Mouse (Mus musculus) adrenal gland, postnatal 14 days (tissue): ENCODE data around the gene Fgf14. TPM values are rescaled to one million over a fixed set of nuclear protein-coding genes. Genes with fewer than 3 reads are reported as not detected.
"Not testable (repeated sequence)": the region's sequence is repeated elsewhere in the genome, so short reads cannot be mapped to it uniquely, and the experiment has no call there.

Experiments used
- DNase-seq: peaks from one replicate; pipeline ENCODE4 v3.0.0; 2021; ENCODE audit warnings: mixed read lengths
- long read RNA-seq, 2 experiments: library from polyadenylated mRNA; stranded (forward); transcript quantifications; one replicate each; pipeline ENCODE4 v2.0.0; 2021
- total RNA-seq: library from RNA; stranded (reverse); gene quantifications from 2 replicates; pipeline ENCODE4 v1.2.3, GENCODE M21; 2021

Fgf14 gene
- 0.85 and 1.6 TPM in 2 replicates for total RNA-seq
- long read RNA-seq, experiment 1, partial matches to known transcripts: 0 of 1 reads
- long read RNA-seq, experiment 1, other reads (novel, unspliced or antisense): 0 of 1 reads
- long read RNA-seq, experiment 2, partial matches to known transcripts: 0 of 1 reads
- long read RNA-seq, experiment 2, other reads (novel, unspliced or antisense): 0 of 1 reads

DNA sequence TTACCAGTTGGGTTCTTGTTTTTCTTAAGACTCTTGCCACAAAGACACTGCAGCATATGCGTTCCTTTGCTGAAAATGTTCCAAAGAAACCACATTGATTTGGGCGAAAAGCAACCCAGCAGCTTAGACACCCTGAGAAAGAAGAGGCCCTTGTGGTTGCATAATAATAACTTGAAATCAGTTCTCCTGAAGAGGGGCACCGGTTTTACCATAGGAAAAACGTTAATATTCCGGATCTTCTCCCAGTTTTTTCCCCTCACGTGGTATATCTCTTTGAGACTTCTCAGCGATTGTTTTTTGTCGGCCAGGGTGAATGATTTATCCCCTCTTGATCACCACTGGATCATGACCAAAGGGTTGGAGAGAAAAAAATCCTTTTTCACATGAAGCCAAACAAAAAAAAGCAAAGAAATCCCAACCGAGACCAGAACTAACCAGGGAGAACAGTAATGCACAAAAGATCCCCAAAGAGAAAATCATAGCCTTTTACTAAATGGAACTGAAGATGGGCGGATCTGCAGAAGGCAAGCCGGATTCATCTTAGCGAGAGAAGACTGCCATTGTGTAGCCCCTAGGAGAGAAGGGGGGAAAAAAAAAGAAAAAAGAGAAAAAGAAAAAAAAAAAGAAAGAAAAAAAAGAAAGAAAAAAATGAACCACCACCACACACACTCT, at the start of gene Fgf14:
Fgf14 (minus strand) TSS at position 622 of the 672 bp plus-strand sequence.
- no peak for DNase-seq

GRCm38 (mm10) chr14:124677379-124677778, 452 bp upstream of the Fgf14 start:
- DNase-seq: no peak

DNA sequence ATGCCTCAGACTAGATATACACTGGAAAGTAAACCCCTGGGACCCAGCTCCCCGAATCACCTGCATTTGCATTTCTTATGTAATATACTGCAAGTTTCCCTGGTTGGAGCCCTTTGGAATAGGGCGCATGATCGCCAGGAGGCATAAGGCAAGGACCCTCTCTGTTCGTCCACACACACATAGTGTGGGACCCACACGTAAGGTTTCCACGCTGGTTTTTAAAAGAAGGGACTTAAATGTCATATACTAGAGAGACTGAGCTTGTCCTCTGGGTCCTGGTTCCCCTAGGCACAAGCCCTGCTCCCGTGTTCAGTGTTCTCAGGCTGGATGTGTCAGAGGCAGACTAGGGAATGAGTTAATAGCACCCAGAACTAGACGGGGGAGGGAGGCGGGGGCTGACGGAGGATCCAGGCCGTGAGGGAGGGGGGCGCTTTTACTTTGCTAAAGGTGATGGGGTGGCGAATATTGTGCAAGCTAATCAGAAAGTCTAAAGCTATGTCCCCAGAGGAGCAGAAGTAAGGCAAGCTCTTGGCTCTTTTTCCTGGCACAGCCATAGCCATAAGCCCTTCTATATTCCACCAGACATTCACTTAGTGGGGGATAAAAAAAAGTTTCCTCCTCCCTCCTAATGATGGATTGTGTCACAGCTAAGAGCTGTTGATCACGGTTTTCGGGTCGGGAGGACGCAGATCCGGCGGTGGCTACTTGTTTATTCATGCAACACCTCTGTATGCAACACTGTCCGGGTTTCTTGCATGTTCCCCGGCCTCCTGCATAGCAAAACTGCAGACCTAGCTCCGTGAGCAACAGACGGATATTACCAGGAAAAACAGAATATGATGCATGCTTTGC, 1.0 kb downstream of the Fgf14 start:
- DNase-seq: peak; percentile 25

- peak; percentile 8 for DNase-seq
Observed at GRCm38 (mm10) chr14:124675142-124675653, 1.7 kb downstream of the Fgf14 start.

DNA sequence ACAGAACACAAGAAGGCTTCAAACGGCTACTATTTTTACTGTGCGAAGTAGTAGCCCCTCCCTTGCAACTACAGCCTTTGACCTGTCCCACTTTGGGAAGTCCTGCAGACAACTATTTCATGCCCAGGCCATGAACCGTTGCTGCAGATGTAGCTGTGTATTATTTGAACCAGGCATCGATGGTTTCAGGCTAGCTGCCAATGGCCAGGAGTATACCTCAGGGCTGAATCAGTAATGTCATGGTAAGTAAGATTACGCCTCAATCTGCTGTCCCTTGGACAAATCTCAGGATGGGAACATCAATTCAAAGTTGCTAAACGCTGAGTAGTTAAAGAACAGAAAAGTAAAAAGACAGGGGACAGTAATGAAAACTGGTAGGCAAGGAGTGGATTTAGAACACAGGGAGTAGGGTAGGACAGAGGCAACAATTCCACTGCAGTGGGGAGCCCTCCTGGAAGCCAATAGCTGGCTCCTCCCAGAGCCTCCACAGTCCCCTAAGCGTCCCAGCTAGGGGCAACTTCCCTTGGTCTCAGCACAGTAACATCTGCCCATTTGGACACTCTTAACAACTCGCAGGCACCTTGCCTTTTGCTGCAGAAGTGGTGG, 2.3 kb downstream of the Fgf14 start:
- no peak for DNase-seq

GRCm38 (mm10) chr14:124669739-124670138, 7.2 kb downstream of the Fgf14 start:
- DNase-seq: peak; percentile 27

- DNase-seq: no peak
Observed at GRCm38 (mm10) chr14:124642822-124643221, 34.1 kb downstream of the Fgf14 start.

DNA sequence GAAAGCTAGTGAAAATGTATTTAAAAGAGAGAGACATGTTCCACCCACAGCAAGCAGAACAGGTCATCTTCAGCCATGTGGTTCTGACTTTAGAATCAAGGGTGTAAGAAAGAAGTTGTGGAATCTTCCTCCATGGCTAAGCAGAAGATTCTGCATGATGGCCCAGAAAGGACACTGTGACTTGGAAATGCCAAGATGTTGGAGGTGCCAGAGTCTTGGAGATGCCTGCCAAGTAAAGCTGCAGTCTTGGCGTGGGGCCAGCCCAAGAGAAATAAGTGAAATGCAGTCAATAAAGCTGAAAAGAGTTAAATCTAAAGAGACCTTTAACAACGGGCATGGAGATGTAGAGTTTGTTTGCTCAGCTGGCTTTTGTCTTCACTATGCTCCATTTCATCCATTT, 42.0 kb downstream of the Fgf14 start:
- peak; percentile 30 for DNase-seq

- no peak for DNase-seq
Observed at GRCm38 (mm10) chr14:124613473-124613872, 63.5 kb downstream of the Fgf14 start.

- no peak for DNase-seq
Observed at GRCm38 (mm10) chr14:124606036-124606711, 70.8 kb downstream of the Fgf14 start.

DNA sequence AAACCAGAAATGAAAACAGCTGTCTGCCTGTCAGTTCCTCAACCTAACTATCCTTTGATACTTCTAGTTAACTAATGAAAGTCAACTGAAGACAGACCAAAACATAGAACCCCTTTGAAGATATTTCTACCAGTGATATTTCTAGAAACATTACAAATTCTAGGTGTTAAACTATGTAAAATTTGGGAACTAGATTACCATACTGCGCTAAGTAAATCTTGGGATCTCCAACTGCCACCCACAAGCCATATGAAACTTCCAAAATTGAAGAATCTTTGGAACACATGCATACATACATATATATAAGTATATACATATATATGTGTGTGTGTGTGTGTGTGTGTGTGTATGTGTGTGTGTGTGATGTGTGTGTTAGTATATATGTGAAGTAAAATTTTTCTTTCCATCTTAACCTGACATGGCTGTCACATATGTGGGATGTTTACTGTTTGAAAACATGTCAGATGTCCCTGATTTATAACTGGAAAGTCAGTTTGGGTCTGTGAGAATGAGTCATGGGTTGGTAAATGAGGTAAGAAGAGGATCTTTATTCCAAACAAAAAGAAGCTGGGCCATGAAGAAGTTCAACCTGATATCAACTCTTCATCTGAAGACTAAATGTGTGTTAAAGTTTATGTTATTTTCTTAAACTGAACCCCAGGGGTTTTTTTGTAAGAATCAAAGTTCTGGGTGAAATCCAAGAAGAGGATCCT, 71.7 kb downstream of the Fgf14 start:
- DNase-seq: no peak

GRCm38 (mm10) chr14:124576571-124576970, 100.4 kb downstream of the Fgf14 start:
- DNase-seq: no peak

- peak; percentile 3 for DNase-seq
Observed at GRCm38 (mm10) chr14:124575130-124575885, 101.6 kb downstream of the Fgf14 start.

- DNase-seq: no peak
Observed at GRCm38 (mm10) chr14:124566445-124566844, 110.5 kb downstream of the Fgf14 start.

- DNase-seq: no peak
Observed at GRCm38 (mm10) chr14:124561544-124561943, 115.4 kb downstream of the Fgf14 start.

- DNase-seq: no peak
Observed at GRCm38 (mm10) chr14:124536106-124536505, 140.8 kb downstream of the Fgf14 start.

GRCm38 (mm10) chr14:124535376-124535775, 141.6 kb downstream of the Fgf14 start:
- not testable (repeated sequence) for DNase-seq

DNA sequence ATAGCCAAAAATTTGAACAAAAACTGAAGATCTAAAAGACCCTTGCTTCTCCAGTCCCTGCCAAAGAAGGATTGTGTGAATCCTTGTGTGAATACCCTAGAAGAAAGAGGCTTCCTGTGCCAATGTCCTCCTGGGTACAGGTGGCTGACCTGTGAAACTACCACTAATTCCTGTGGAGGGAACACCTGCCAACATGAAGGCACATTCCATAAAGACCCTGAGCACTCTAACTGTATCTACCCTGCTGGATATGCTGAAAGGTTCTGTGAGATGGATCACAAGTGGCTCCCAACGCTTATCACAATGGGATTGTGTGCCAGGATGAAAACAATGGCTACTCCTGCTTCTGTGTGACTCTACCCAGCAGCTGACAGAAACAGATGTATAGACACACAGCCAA, 144.9 kb downstream of the Fgf14 start:
- DNase-seq: no peak

- DNase-seq: no peak
Observed at GRCm38 (mm10) chr14:124512009-124512408, 164.9 kb downstream of the Fgf14 start.

GRCm38 (mm10) chr14:124488971-124489370, 188.0 kb downstream of the Fgf14 start:
- no peak for DNase-seq
